Mouse (Mus musculus) cerebellum, adult 2 months (tissue): ENCODE data around the gene Gm45140. TPM values are rescaled to one million over a fixed set of nuclear protein-coding genes. Genes with fewer than 3 reads are reported as not detected.

Experiments
- DNase-seq, 2 experiments: peaks; one replicate each; pipeline ENCODE4 v3.0.0; 2021
- H3K27ac ChIP-seq: fragments of 200-500 bp; 2 replicates; pipeline ENCODE4 v1.5.1; 2012; ENCODE audit warnings: low read length, control low read depth, inconsistent platforms; ENCODE audit not compliant: insufficient read depth
- H3K27me3 ChIP-seq: fragments of 200-500 bp; 2 replicates; pipeline ENCODE4 v1.6.1; 2012; ENCODE audit warnings: inconsistent platforms, mild to moderate bottlenecking, low read length, moderate library complexity; ENCODE audit not compliant: control insufficient read depth, insufficient read depth
- H3K4me1 ChIP-seq: fragments of 200-500 bp; 2 replicates; pipeline ENCODE4 v1.6.1; 2011; ENCODE audit warnings: low read length; ENCODE audit not compliant: control insufficient read depth, insufficient read depth
- H3K4me3 ChIP-seq: fragments of 200-500 bp; replicated peaks from 2 replicates; pipeline ENCODE3; 2011; ENCODE audit warnings: mild to moderate bottlenecking, low read depth, low read length, control low read depth; ENCODE audit not compliant: insufficient read depth
- CTCF ChIP-seq: fragments of 200-500 bp; IDR thresholded peaks from 2 replicates; pipeline ENCODE4 v1.5.1; 2011; ENCODE audit warnings: low read depth, mild to moderate bottlenecking, control low read depth, low read length, moderate library complexity, borderline replicate concordance; ENCODE audit not compliant: insufficient read depth
- POLR2A ChIP-seq: fragments of 200-500 bp; IDR thresholded peaks from 2 replicates; pipeline ENCODE4 v1.6.1; 2011; ENCODE audit warnings: low read length, control low read depth, borderline replicate concordance; ENCODE audit not compliant: insufficient read depth
- WGBS: fragments of 180-500 bp; shearing (Covaris S2); methylation state at CpG from one replicate; pipeline ENCODE4 v1.1.7; 2018; 5-methylcytosine and 5-hydroxymethylcytosine counted together
- polyA plus RNA-seq: library from polyadenylated mRNA; depleted of rRNA; stranded (reverse); fragments of >200 nt; gene quantifications from 2 replicates; pipeline ENCODE4 v1.2.3, GENCODE M21; 2012

The Gm45140 gene
- polyA plus RNA-seq, 1 experiment: 5.7 TPM

DNA sequence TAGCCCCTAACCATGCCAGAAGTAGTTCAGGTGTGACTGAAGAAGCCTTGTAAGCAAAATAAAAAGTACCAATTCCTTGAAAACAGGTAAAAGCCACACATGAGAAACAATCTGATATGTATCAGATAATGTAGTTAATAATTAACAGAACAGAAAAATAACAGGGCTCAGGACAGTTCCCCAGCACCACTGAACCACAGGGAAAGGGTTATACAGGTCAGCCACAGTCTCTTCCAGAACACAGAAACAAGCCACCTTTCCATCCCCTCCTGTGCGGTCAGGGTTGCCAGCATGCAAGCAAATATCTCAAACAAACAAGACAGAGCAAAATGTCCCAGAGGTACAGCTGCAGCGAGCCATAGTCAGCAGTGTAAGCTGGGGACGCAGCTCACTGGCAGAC lies 76.2 kb downstream of the Gm45140 start:
- TF ChIP-seq CTCF: no peak
- no peak for TF ChIP-seq POLR2A
- Histone ChIP-seq H3K27me3 (no peaks in the 10 kb centered on the region), H3K4me3 (no peak overlapping the region), H3K4me1 (no peaks in the 10 kb centered on the region), H3K27ac (no peak overlapping the region)
- no peak for DNase-seq
- WGBS: 73% methylated on average over 3 of the region's 3 CpGs

DNA sequence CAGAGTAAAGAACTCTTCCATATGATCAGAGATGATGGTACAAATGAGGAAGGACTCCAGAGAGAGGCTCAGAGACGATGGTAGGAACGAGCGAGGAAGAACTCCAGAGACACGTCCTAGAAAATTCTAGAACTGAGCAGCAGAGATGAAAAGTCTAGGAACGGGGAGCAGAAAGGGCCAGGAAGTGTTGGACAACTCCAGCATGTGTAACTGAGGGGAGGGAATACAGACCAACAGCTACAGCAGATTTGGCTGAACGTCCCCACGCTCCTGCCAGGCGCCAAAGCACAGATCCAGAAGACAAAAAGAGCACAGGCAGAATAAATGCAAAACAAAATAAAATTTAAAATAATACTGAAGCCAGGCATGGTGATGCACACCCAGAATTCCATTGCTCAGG lies 78.7 kb downstream of the Gm45140 start:
- Histone ChIP-seq H3K27me3 (no peaks in the 10 kb centered on the region), H3K27ac (no peak overlapping the region), H3K4me1 (no peaks in the 10 kb centered on the region), H3K4me3 (no peak overlapping the region)
- TF ChIP-seq POLR2A (no peak), CTCF (no peak)
- WGBS: 81% methylated on average over 8 of the region's 8 CpGs
- DNase-seq: no peak

DNA sequence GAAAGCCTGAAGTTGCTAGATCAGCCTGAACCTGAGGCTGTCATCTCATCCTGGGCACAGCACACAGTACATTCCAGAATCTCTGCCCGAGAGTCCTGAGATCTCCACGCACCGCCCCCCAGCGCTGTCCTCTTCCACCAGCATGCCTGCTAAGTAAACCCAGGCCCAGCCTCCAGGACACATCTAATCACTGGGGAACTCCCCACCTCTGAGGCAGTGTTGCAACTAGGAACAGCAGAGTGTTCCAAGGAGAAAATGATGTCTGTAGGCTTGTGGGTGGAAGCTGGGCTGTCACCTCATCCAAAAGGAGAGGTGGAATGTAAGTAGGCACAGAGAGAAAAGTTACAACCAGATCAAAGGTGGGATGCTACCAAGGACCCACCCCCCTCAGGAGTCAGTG lies 80.4 kb downstream of the Gm45140 start:
- H3K27me3 ChIP-seq: no peaks in the 10 kb centered on the region
- no peak overlapping the region for H3K4me3 ChIP-seq
- DNase-seq: no peak
- H3K27ac ChIP-seq: no peak overlapping the region
- no peak for TF ChIP-seq CTCF
- TF ChIP-seq POLR2A: no peak
- 95% methylated on average over 4 of the region's 4 CpGs for WGBS
- H3K4me1 ChIP-seq: no peaks in the 10 kb centered on the region

DNA sequence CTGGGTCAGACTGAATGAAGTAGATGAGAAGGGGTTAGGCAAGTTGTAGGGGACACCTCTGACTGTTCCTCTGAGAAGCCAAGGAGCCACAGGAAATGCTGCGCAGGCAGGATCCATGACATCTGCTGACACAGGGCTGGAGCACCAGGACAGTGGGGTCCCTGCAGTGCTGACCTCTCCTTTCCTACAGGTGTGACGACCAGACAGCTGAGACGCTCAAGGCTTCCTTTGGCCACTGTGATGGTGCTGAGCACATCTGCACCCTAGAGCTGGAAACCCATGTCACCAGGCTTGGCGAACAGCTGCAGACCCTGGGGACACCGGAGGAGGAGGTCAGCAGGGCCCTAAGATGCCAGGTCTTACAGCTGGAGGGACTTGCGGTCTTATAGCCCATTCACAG lies 84.0 kb downstream of the Gm45140 start:
- no peak for DNase-seq
- WGBS: 91% methylated on average over 6 of the region's 6 CpGs
- TF ChIP-seq CTCF (no peak), POLR2A (no peak)

DNA sequence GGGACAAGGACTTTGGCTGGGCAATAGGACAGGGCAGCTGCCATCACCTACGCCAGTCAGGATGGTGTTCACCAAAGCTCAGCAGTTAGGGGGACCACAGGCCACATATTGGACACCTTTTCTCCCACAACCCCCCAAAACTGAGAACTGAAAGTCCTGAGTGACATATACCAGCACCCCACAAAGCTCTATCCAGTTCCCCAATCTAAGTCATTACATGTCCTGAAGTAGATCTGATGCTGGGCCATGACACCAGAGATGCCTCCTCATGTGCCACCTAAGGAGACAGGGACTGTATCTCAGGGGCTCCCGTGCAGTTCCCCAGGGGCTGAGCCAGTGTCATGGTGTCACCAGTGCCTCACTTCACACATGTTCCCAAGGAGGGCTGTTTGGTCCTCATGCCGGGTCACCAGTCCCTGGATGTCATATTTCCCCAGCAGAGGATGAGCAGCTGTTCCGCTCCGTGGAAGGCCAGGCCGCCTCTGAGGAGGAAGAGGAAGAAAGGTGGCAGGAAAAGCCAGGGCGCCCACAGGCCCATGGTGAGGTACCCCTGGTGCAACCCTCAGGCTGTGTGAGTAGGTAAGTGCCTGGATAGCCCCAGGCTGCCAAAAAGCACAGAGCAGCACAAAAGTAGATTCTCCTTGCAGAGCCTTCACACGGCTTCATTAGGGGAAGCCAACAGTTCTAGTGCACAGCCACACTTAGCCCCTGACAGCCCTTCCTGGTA lies 85.2 kb downstream of the Gm45140 start:
- no peaks in the 10 kb centered on the region for H3K27me3 ChIP-seq
- TF ChIP-seq CTCF (no peak), POLR2A (no peak)
- 82% methylated on average over 8 of the region's 8 CpGs for WGBS
- H3K4me1 ChIP-seq: no peaks in the 10 kb centered on the region
- H3K27ac ChIP-seq: no peak overlapping the region
- no peak for DNase-seq
- H3K4me3 ChIP-seq: no peak overlapping the region

More for the DNA sequence above, 84.0 kb downstream of the Gm45140 start:
- Histone ChIP-seq H3K27ac (no peak overlapping the region), H3K27me3 (no peaks in the 10 kb centered on the region), H3K4me1 (no peaks in the 10 kb centered on the region), H3K4me3 (no peak overlapping the region)

DNA sequence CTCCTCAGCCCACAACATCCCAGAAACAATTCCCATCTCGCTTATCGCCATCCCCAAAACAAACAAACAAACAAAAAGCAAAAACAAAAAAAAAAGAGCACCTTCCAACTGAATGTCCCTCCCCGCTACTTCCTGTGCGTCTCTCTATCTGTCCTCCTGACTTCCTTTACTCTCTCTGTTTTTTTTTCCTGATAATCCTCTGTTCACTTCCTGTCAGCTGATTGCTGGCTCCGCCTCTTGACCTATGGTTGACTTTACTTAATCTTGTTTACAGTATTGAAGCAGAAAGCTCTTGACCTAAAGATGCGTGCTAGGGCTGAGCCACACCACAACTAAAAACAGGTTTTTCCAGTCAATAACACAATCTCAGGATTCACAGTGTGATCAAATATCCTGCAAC lies 87.1 kb downstream of the Gm45140 start:
- Histone ChIP-seq H3K27ac (no peak overlapping the region), H3K4me1 (no peaks in the 10 kb centered on the region), H3K4me3 (no peak overlapping the region), H3K27me3 (no peaks in the 10 kb centered on the region)
- WGBS: 95% methylated on average over 6 of the region's 6 CpGs
- no peak for DNase-seq
- TF ChIP-seq POLR2A: no peak
- no peak for TF ChIP-seq CTCF

DNA sequence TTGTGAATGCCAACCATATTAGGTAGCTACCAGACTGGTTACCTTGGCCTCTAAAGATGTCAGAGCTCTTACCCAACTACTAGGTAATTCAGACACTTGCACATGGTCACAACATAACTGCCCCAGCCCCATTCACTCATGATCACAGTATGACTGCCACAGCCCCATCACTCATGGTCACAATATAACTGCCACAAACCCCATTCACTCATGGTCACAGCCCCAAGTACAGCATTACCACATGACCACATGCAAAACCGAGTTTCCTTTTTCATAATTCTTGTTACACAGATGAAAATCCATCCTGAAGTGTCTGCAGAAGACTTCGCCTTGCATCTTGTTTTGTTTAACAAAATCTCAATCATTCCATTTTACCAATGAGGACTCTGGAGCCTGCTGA lies 87.5 kb downstream of the Gm45140 start:
- TF ChIP-seq POLR2A (no peak), CTCF (no peak)
- DNase-seq: no peak
- H3K27me3 ChIP-seq: no peaks in the 10 kb centered on the region
- H3K4me3 ChIP-seq: no peak overlapping the region
- no peak overlapping the region for H3K27ac ChIP-seq
- WGBS: 89% methylated on average over 2 of the region's 2 CpGs
- H3K4me1 ChIP-seq: no peaks in the 10 kb centered on the region

DNA sequence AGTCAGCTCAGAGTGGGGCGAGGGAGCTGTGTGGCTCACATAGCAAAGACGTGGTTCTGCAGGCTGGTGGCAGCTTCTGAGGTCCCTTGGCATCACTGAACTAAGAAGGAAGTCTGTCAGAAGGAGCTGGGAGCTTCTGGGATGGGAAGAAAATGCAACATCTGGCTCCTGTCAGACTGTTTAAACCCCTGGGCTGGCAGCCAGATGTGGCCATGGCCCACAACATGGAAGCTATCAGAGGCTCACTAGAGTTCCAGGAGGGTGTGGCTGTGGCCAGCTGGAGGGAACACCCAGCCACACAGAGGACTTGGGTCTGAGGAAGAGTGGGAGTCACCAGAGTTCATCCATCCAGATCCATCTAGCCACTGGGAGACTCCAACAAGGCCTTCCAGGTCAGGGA lies 88.7 kb downstream of the Gm45140 start:
- DNase-seq: no peak
- Histone ChIP-seq H3K27ac (no peak overlapping the region), H3K27me3 (no peaks in the 10 kb centered on the region), H3K4me1 (no peaks in the 10 kb centered on the region), H3K4me3 (no peak overlapping the region)
- WGBS: 71% methylated on average over 2 of the region's 2 CpGs
- no peak for TF ChIP-seq CTCF
- no peak for TF ChIP-seq POLR2A

DNA sequence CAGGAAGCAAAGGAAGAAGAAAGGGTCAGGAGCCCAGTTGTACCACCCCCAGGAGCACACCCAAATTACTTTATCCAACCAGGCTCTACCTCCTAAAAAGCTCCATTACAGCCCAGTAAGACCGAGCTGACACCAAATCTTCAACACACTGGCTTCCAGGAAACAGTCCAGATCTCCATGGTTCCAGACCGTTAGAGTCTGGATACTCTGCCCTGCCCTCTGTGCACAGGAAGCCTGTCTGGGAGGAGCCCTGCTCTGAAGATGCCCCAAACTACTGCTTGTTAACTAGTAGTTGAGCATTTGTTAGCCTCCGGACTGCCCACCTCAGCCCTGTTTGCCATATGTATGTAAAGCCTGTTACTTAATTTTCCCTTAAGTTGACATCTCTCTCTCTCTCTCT lies 89.5 kb downstream of the Gm45140 start:
- no peak for DNase-seq
- 39% methylated on average over 3 of the region's 3 CpGs for WGBS
- no peak overlapping the region for H3K27ac ChIP-seq
- H3K4me3 ChIP-seq: no peak overlapping the region
- H3K4me1 ChIP-seq: no peaks in the 10 kb centered on the region
- no peaks in the 10 kb centered on the region for H3K27me3 ChIP-seq
- TF ChIP-seq POLR2A (no peak), CTCF (no peak)
